Mouse (Mus musculus): ENCODE results near the gene Samd4. TPM values are rescaled to one million over a fixed set of nuclear protein-coding genes. Genes with fewer than 3 reads are reported as not detected.

Samd4 gene
- polyA plus RNA-seq, 1 experiment = 2.3 TPM

DNA sequence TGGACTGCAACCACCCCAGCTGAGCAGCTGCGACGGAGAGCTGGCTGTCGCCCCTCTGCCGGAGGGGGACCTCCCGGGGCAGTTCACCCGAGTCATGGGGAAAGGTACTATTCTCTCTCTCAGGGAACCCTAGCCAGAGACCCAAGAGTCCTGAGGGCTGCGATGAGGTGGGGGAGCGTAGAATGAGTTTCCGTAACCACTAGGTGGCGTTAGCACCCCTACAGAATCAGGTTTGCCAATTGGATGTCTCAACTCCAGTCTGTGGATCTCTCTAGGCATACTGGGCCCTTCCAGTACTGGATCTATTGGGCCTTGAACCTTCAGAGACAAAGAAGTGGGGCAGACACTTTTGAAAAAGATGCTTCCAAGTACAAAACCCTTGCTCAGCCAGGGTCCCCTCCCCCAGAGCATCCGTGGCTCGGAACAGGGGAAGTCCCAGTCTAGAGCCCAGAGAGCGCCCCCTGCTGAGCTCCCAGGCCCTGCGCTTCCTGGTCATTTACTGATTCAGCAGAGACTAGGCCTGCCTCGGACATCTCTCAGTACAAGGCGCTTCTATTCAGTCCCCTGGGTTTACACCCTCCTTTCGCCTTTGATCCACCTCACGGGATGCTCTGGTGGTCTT, 191.5 kb downstream of the Samd4 start:
- no peaks in the 10 kb centered on the region for H3K4me1 ChIP-seq (ENCODE audit: control insufficient read depth, insufficient read depth, low read length)
- no peak overlapping the region for H3K4me3 ChIP-seq (ENCODE audit: insufficient read depth, low read length)
- H3K27ac ChIP-seq (ENCODE audit: insufficient read depth, low read depth, low read length) = no peak overlapping the region
- no peak for TF ChIP-seq POLR2A (IDR thresholded peaks at IDR 0.05; ENCODE audit: borderline replicate concordance, low read depth, low read length)
- peak; percentile 12; the same call in 1 of the 2 replicates for TF ChIP-seq CTCF (IDR thresholded peaks at IDR 0.05; ENCODE audit: low read depth, low read length)

DNA sequence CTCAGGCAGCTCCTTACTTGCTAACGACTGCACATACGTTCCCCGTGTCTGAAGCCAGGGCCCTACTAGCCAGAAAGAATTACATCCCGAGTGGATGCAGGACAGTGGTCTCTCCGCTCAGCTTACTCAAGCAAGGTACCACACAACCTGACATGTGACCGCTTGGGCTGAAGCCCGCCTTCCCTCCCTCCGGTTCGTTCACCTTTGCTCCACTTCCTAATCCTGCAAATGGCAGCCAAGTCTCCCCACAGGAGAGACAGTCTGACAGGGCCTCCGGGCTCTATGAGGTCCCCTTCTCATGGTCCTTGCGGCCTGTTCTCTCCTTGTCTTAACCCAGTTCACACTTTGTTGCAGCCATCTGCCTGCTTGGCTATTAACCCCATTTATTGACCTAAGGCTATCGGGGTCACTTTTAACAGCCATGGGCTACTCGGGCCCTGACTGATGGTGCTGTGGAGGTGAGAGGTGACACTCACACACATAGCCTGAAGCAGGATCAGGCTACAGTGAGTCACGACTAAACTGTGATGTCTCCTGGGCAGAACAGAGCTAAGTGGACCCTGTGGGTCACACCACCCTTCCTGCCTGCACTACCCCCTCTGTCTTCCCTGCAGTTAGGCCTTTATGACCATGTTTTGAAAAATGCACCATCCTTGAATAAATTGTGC, 192.5 kb downstream of the Samd4 start:
- Histone ChIP-seq H3K4me1 (ENCODE audit: control insufficient read depth, insufficient read depth, low read length) (no peaks in the 10 kb centered on the region), H3K4me3 (ENCODE audit: insufficient read depth, low read length) (no peak overlapping the region), H3K27ac (ENCODE audit: insufficient read depth, low read depth, low read length) (no peak overlapping the region)
- TF ChIP-seq CTCF (IDR thresholded peaks at IDR 0.05; ENCODE audit: low read depth, low read length) = no peak
- TF ChIP-seq POLR2A (IDR thresholded peaks at IDR 0.05; ENCODE audit: borderline replicate concordance, low read depth, low read length) = no peak

DNA sequence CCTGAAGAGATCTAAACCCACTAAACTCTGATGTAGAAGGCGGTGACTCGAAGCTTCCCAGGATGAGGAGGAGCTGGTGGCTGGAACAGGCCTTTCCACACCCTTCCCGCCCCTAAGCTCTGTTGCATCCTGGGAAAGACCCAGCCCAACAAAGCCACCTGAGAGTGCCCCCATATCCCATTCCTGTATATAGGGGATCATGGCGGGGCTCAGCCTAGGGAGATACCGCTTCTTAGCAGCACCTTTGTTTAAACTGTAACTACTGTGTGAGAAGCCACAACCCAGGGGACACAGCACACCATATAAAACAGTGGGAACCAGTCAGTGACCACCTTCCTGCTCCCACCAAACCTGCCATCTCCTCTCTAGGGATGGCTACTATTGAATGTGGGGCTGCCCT, 193.2 kb downstream of the Samd4 start:
- no peak for TF ChIP-seq CTCF (IDR thresholded peaks at IDR 0.05; ENCODE audit: low read depth, low read length)

DNA sequence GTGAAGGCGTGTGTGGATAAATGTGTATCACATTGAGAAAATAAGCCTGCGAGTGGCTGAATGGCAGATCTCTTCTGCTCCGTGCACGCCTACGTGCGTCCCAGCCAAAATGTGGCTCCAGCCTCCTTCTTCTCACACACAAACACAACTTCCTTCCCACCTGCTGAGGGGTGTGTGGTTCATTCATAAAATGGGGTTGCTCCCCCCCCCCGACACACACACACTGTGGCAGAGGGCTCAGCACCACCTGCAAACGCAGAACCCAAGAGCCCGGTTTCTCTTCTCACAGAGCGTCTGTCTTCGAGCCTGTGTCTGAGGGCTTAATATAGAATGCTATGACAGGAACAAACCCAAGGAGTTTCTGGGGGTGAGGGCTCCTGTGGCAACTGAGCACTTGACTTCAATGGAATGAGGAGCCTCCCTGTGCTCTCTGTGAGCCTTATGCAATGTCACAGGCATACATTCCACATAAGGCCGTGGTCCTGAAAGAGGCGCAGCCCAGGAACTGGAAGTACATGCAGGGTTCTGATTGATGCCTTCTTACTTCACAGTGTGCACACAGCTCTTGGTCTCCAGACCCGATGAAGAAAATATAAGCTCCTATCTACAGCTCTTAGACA, 194.4 kb downstream of the Samd4 start:
- no peak overlapping the region for H3K27ac ChIP-seq (ENCODE audit: insufficient read depth, low read depth, low read length)

More for the DNA sequence above, 193.2 kb downstream of the Samd4 start:
- H3K27ac ChIP-seq (ENCODE audit: insufficient read depth, low read depth, low read length) = no peak overlapping the region
- no peaks in the 10 kb centered on the region for H3K4me1 ChIP-seq (ENCODE audit: control insufficient read depth, insufficient read depth, low read length)
- no peak overlapping the region for H3K4me3 ChIP-seq (ENCODE audit: insufficient read depth, low read length)

DNA sequence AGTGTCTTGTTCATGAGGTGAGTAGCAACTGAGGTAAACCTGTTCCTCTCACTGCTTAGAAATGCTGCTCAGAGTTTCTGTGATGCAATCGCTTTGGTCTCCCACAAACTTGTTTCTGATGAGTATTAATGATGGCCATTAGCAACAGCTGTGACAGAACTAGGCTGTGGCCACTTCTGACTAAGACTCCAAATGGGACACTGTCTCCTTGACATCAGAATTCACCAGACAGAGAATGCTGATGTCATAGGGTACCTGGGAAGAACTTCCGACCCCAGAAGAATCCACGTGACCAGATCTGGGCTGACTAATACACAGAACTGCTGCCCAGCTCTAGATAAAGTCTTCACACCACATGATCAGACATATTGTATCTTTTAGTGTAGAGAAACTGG, 194.9 kb downstream of the Samd4 start:
- H3K27ac ChIP-seq (ENCODE audit: insufficient read depth, low read depth, low read length) = no peak overlapping the region
- TF ChIP-seq POLR2A (IDR thresholded peaks at IDR 0.05; ENCODE audit: borderline replicate concordance, low read depth, low read length) = no peak
- H3K4me3 ChIP-seq (ENCODE audit: insufficient read depth, low read length) = no peak overlapping the region
- H3K4me1 ChIP-seq (ENCODE audit: control insufficient read depth, insufficient read depth, low read length) = no peaks in the 10 kb centered on the region

More for the DNA sequence above, 194.4 kb downstream of the Samd4 start:
- Histone ChIP-seq H3K4me3 (ENCODE audit: insufficient read depth, low read length) (no peak overlapping the region), H3K4me1 (ENCODE audit: control insufficient read depth, insufficient read depth, low read length) (no peaks in the 10 kb centered on the region)
- TF ChIP-seq POLR2A (IDR thresholded peaks at IDR 0.05; ENCODE audit: borderline replicate concordance, low read depth, low read length) (no peak), CTCF (IDR thresholded peaks at IDR 0.05; ENCODE audit: low read depth, low read length) (no peak)

DNA sequence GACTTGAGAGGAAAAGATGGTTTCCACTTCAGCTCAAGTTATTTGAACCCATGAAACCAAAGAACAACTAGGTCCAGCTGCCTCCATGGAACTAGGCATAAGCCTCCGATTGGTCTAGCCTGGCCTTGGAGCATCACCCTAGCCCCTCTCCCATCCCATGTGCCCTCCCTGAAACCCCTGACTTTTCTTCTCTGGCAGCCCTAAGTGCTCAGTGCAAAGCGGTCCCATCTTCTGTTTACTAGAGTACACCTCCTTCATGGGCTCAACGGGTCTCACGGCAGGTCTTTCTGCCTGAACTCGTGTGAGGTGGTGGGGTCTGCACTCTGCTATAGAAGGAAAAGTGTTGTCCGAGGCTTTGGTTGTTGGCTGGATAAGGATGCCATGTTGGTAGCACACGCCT, 197.3 kb downstream of the Samd4 start:
- no peaks in the 10 kb centered on the region for H3K4me1 ChIP-seq (ENCODE audit: control insufficient read depth, insufficient read depth, low read length)
- TF ChIP-seq CTCF (IDR thresholded peaks at IDR 0.05; ENCODE audit: low read depth, low read length) (no peak), POLR2A (IDR thresholded peaks at IDR 0.05; ENCODE audit: borderline replicate concordance, low read depth, low read length) (no peak)
- H3K27ac ChIP-seq (ENCODE audit: insufficient read depth, low read depth, low read length) = no peak overlapping the region
- H3K4me3 ChIP-seq (ENCODE audit: insufficient read depth, low read length) = no peak overlapping the region

DNA sequence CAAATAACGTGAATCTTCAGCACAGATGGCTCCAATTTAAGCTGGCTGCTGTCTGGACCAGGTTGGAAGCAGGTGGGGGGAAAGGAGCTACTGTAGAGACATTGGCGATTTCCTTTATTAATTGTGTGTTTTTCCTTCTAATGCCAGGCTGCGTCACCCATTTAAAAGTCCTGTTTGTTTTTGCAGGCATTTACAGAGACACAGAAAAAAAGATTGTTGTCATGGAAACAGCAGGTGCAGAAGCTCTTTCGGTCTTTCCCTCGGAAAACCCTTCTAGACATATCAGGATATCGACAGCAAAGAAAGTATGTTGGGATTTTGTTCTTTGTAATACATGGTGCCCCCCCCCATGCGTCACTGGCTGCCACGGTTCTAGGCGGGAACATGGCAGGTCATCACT, 200.7 kb downstream of the Samd4 start:
- Histone ChIP-seq H3K27ac (ENCODE audit: insufficient read depth, low read depth, low read length) (no peak overlapping the region), H3K4me1 (ENCODE audit: control insufficient read depth, insufficient read depth, low read length) (no peaks in the 10 kb centered on the region), H3K4me3 (ENCODE audit: insufficient read depth, low read length) (no peak overlapping the region)
- TF ChIP-seq CTCF (IDR thresholded peaks at IDR 0.05; ENCODE audit: low read depth, low read length) (no peak), POLR2A (IDR thresholded peaks at IDR 0.05; ENCODE audit: borderline replicate concordance, low read depth, low read length) (no peak)

DNA sequence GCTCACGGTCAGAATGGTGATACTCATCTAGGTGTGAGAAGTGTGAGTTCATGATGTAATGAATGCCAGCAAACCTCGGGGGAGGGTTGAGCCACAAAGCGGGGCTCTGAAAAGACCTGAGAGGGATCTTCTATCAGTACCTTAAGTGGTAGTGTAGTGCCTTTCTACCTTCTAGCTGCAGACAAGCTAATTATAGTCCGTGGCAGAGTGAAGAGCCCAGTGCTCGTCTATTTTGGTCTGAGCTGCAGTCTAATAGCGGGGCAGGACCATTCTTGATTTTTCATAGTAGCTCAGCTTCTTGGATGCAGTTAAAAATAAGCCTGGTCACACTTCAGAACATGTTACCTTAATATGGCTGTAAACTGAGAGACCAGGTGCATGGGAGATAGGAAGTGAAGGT, 201.2 kb downstream of the Samd4 start:
- TF ChIP-seq CTCF (IDR thresholded peaks at IDR 0.05; ENCODE audit: low read depth, low read length) (no peak), POLR2A (IDR thresholded peaks at IDR 0.05; ENCODE audit: borderline replicate concordance, low read depth, low read length) (no peak)
- H3K27ac ChIP-seq (ENCODE audit: insufficient read depth, low read depth, low read length) = no peak overlapping the region
- no peak overlapping the region for H3K4me3 ChIP-seq (ENCODE audit: insufficient read depth, low read length)
- no peaks in the 10 kb centered on the region for H3K4me1 ChIP-seq (ENCODE audit: control insufficient read depth, insufficient read depth, low read length)

DNA sequence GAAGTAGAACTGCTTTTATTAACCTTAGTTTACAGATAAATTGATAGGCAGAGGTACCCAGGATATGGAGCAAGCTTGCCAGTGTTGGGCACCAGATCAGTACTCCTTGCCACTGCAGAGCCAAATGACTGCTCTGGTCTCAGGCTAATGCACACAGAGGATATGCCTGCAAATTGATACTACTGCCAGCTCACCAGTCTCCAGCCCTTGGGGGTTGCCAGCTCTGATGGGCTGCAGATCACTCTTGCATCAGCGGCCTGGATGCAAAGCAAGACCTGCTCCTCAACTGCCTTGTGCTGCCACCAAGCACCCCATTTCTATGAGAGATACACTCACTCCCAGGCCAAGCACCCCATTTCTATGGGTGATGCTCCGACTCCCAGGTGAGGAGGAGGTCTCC, 202.0 kb downstream of the Samd4 start:
- Histone ChIP-seq H3K4me1 (ENCODE audit: control insufficient read depth, insufficient read depth, low read length) (no peaks in the 10 kb centered on the region), H3K4me3 (ENCODE audit: insufficient read depth, low read length) (no peak overlapping the region), H3K27ac (ENCODE audit: insufficient read depth, low read depth, low read length) (no peak overlapping the region)
- TF ChIP-seq CTCF (IDR thresholded peaks at IDR 0.05; ENCODE audit: low read depth, low read length) (no peak), POLR2A (IDR thresholded peaks at IDR 0.05; ENCODE audit: borderline replicate concordance, low read depth, low read length) (no peak)

DNA sequence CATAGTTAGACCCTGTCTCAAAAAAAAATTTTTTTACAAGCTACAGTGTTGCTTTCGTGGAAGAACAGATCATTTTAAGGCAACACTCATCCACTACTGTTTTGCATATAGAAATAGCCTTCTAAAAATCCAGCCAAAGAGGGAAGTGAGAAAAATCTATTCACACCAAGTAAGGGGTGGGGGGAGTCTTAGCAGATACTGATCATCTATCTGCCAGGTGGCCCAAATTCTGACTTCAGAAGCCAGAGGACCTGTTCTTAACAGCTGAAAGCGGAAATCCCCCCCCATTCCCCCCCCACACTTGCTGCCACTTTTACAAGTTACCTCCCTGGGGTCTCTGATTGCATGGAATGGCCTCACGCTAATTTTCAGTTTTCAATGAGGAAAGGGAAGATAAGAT, 203.5 kb downstream of the Samd4 start:
- Histone ChIP-seq H3K4me1 (ENCODE audit: control insufficient read depth, insufficient read depth, low read length) (no peaks in the 10 kb centered on the region), H3K27ac (ENCODE audit: insufficient read depth, low read depth, low read length) (no peak overlapping the region), H3K4me3 (ENCODE audit: insufficient read depth, low read length) (no peak overlapping the region)
- TF ChIP-seq CTCF (IDR thresholded peaks at IDR 0.05; ENCODE audit: low read depth, low read length) (no peak), POLR2A (IDR thresholded peaks at IDR 0.05; ENCODE audit: borderline replicate concordance, low read depth, low read length) (no peak)

Measured in bone marrow macrophage, adult 2 months (primary cell).